Mouse (Mus musculus) Patski (cell line): ENCODE data around the gene Cldn20. TPM values are rescaled to one million over a fixed set of nuclear protein-coding genes. Genes with fewer than 3 reads are reported as not detected.
A peak's percentile ranks its signal among the peaks of the same experiment; 100 is the strongest.

ENCODE experiments used
- ATAC-seq: fragments of 100-300 bp; one replicate; pipeline ENCODE4 v1.8.0; 2021
- CTCF ChIA-PET: fragments of 350-600 bp; sonication (Branson Sonifier 250); formaldehyde crosslinking; loops from one replicate; lab custom pipeline; 2022; ENCODE audit warnings: inconsistent platforms; lab: Charles Lee
- POLR2A ChIA-PET: fragments of 350-600 bp; sonication (Branson Sonifier 250); formaldehyde crosslinking; loops from one replicate; lab custom pipeline; 2022; ENCODE audit warnings: antibody characterized with exemption, inconsistent platforms; lab: Charles Lee
- DNase-seq: peaks from one replicate; pipeline ENCODE4 v3.0.0-alpha.2; 2011; ENCODE audit warnings: low read depth, low spot score
- H3K27me3 ChIP-seq: fragments of 371-371 bp; one replicate; pipeline ENCODE4 v1.5.1; 2021
- CTCF ChIP-seq: fragments of 100-300 bp; IDR thresholded peaks from one replicate; pipeline ENCODE4 v1.5.1; 2021
- in situ Hi-C: fragments of 300-500 bp; cut with MboI; formaldehyde crosslinking; loops from 3 replicates; pipeline ENCODE4 v1.11.1; 2018; ENCODE audit warnings: low pct_unique_long_range_greater_than_20kb, mixed read lengths
- polyA plus RNA-seq: library from polyadenylated mRNA; unstranded; gene quantifications from one replicate; pipeline ENCODE4 v1.2.3, GENCODE M21; 2021

Cldn20 gene
- polyA plus RNA-seq = 0.58 TPM

DNA sequence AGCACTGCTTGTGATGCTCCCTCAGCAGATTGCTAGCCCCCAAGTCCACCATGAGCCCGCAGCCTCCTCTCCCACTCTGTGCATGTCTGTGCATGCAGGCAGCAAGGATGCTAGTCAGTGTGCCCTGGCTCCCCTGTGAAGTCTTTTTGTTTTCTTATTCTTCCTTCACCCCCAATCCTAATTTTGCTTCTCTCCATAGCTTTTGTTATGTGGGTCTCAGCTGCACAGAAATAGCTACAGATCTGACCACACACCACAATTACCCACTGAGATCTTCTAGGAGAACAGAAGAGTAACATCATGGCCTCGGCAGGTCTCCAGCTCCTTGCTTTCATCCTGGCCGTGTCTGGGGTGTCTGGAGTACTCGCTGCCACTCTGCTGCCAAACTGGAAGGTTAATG lies at the start of gene Cldn20:
TSS of gene Cldn20 (plus strand) at position 301 of the 400 bp plus-strand sequence.
- no peak for TF ChIP-seq CTCF
- ChIA-PET POLR2A (interaction anchor here (0.7 kb wide), 1 partner anchor 25 kb away, joined by 3 read pairs; the partner anchor contains the start of gene Tfb1m), CTCF (interaction anchor here (1.2 to 1.8 kb wide), 3 partner anchors 19 to 76 kb away, joined by 3 to 12 read pairs (median 4); no protein-coding TSS in a partner anchor)
- no peak for ATAC-seq
- no peak for DNase-seq
- H3K27me3 ChIP-seq = no peaks in the 10 kb centered on the region
- in situ Hi-C loops = no loop called here

DNA sequence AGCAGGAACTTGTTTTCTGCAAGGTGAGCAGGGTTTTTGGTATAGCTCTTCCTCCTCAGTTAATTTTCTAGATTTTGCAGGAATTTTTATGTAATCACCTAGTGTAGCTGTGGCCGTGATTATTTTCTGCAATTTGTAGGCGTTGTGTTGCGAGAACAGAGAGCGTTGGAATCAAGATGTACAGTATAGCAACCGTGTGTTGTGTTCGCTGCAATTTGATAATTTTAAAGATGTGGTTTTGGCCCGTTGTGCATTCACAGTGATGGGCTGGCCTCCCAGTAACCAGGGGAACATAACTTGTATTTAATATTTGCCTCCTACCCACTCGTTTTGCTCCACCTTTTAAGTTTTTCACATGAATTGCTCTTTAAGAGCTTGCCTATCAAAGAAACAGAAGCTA lies 49.3 kb upstream of the Cldn20 start:
- POLR2A ChIA-PET = no interaction called here
- no peak for ATAC-seq
- H3K27me3 ChIP-seq = no peaks in the 10 kb centered on the region
- DNase-seq = no peak
- in situ Hi-C loops = no loop called here
- no peak for TF ChIP-seq CTCF
- CTCF ChIA-PET = interaction anchor here (1.6 to 1.8 kb wide), 2 partner anchors 12 to 15 kb away, joined by 3 to 7 read pairs; no protein-coding TSS in a partner anchor

DNA sequence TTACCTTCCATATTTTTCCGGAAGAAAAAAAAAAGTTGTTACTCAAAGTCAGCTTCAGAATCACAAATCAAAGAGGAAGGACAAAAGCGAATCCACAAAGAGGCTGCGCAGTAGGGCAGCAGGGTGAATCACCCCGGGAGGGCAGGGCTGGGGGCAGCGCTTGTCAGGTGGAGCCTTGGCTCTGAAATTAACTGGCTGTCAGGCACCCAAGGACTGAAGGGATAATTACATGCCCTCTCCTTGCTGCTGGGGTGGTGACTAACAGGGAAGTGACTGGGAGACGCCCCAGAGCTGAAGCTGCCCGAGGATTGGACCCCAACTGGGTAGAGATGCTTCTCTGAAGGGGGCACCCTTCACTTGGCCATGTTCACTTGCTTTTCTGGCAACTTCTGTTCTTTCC lies 46.5 kb upstream of the Cldn20 start:
- H3K27me3 ChIP-seq = no peaks in the 10 kb centered on the region
- POLR2A ChIA-PET = no interaction called here
- DNase-seq (no peak), ATAC-seq (no peak)
- CTCF ChIA-PET = interaction anchor here (1.2 kb wide), 1 partner anchor 10 kb away, joined by 4 read pairs; no protein-coding TSS in a partner anchor
- no peak for TF ChIP-seq CTCF
- in situ Hi-C loops = no loop called here

DNA sequence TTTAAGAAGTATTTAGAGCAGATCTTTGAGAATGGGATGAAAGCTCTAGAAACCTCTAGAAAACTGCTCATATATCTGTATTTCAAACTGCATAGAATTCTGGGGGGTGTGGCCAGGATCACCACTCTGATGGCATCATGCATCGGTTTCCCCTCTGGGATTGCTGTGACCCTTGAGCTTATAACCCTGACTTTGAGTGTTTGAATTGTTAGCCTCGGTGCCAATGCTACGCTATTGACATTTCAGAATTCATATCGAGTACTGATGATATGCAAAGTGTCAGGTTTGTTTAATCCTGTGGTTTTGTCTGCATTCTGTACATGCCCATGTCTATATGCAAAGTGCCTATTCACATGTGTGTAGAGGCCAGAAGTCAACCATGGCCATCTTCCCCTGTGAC lies 45.1 kb upstream of the Cldn20 start:
- DNase-seq (no peak), ATAC-seq (no peak)
- POLR2A ChIA-PET = no interaction called here
- CTCF ChIA-PET = interaction anchor here (0.9 to 1.9 kb wide), 6 partner anchors 9 to 47 kb away, joined by 3 to 6 read pairs (median 4); no protein-coding TSS in a partner anchor
- TF ChIP-seq CTCF = no peak
- H3K27me3 ChIP-seq = no peaks in the 10 kb centered on the region
- in situ Hi-C loops = no loop called here

DNA sequence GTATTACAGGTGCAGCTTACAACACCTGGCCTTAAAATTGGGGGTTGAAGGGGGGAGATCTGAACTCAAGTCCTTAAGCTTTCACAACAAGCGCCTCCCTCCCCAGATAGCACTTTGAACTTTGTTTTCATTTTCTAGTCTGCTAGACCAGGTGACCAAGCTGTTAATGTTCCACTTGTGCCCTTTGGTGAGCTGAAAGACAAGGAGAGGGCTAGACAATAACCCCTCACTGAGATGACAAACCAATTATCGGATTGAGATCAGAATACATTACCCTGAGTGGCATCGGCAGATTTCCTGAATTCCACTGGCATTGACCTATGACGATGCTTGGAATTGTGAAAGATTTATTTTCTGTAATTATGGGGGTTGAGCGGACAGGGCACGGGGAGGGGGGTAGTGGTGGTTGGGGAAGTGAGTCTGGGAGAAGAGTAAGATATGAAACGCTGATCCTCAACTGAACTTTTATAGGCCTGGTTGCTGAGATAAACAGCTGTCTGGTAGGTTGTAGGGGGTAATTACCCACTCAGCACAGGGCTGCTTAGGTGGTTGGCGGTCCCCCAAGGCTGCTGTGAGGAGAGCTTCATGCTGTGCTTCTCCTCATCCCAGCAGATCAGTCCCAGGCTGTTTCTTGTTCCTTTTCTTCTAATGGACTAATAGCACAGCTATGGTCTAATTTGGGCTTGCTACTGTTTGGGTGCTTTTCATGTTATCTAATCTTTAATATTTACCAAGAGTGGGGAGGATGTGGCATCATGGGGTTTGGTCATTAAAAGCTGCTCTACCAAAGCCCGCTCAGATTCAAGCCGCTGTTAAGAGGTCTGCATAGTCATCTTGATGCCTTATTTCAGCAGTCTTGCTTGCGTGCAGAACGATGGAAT lies 44.4 kb upstream of the Cldn20 start:
- ChIA-PET POLR2A (no interaction called here), CTCF (interaction anchor here (0.9 to 1.9 kb wide), 6 partner anchors 12 to 46 kb away, joined by 3 to 7 read pairs (median 4); no protein-coding TSS in a partner anchor)
- DNase-seq (no peak), ATAC-seq (no peak)
- in situ Hi-C loops = no loop called here
- TF ChIP-seq CTCF = no peak
- H3K27me3 ChIP-seq = no peaks in the 10 kb centered on the region

DNA sequence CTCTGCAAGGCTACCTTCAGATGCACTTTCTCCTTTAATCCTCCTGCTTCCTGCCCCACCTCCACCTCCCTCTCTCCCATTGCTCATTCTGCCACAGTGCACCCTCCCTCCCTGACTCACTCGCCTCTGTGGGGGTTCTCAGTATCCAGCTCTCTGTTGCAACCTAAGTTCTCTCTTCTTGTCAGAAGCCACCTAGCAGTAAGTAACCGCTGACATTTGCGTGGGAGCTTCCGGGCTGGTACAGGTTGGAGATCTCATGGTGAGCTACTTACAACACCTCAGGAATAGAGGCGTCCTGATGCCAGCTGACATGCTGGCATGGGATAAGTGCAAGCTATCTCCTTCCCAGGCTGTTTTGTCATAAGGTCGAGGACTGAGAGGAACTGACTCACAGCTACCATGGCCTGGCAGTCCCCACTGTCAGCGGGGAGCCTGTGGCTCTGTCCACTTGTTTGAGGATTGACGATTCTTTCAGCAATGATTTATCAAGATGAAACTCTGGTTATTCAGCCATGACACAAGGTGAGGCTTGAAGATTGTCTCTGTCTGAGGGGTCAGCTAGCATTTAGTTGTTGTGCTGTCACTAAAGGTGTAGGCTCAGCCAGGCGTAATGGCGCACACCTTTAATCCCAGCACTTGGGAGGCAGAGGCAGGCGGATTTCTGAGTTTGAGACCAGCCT lies 42.0 kb upstream of the Cldn20 start:
- no peaks in the 10 kb centered on the region for H3K27me3 ChIP-seq
- ChIA-PET CTCF (interaction anchor here (2.2 kb wide), 1 partner anchor 20 kb away, joined by 11 read pairs; no protein-coding TSS in a partner anchor), POLR2A (no interaction called here)
- peak; percentile 68 for ATAC-seq
- no peak for DNase-seq
- no peak for TF ChIP-seq CTCF
- in situ Hi-C loops = no loop called here

DNA sequence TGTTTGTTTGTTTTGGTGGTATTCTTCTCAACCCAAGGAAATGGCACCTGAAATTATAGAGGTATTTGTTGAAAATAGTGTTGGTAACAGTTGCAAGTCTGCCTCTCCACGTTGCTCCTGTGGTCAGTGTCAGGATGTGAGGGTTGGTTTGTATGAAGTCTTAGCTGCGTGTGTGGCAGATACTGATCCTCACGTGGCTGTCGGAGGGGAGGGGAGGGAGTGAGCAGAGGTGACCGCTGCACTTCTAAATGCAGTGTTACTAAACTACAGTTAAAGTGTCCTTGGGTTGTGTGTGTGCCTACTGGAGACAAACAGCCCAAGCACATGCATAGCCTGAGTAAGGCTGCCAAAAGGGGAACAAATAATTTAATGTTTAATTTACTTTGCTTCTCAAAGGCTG lies 41.3 kb upstream of the Cldn20 start:
- ATAC-seq (no peak), DNase-seq (no peak)
- CTCF ChIA-PET = interaction anchor here (2.2 kb wide), 1 partner anchor 19 kb away, joined by 11 read pairs; no protein-coding TSS in a partner anchor
- H3K27me3 ChIP-seq = no peaks in the 10 kb centered on the region
- TF ChIP-seq CTCF = no peak
- POLR2A ChIA-PET = no interaction called here
- in situ Hi-C loops = no loop called here

DNA sequence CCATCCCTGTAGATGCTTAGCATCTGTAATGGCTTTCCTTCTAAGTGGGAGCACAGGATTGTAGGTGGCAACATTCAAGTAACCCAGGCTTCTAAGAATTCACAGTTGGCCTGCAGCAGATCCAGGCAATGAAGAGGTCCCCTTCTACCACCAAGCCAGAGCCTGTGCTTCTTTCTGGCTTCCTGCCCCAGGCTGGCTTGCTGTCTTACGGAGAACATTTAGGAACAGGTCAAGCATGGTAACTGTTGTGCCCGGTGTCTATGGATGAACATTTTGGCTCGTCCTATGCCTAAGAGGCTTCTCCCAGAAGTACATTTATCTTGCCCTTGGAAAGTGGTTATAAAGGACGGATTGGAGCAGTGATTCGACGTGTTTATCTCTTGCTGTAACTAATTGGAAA lies 40.7 kb upstream of the Cldn20 start:
- POLR2A ChIA-PET = no interaction called here
- no peak for TF ChIP-seq CTCF
- ATAC-seq = no peak
- DNase-seq = no peak
- CTCF ChIA-PET = no interaction called here
- no peaks in the 10 kb centered on the region for H3K27me3 ChIP-seq
- in situ Hi-C loops = no loop called here

DNA sequence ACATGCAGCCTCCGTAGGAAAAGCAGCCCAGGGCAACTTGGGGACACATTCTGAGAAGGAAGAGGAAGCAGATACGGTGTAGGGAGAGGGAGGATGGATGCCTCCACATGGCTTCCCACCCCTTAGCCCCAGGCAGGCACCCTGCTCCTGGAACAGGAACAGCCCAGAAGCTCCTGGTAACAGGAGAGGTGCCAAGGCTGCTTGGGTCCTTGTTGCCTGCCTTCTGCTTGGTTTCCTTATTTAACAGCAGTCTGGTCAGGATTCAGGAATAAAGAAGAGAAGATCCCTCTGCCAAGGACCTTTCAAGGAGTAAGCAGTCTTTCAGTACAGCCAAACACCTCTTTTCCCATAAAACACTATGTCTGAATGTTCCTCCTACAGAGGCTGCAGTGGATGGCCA lies 36.8 kb upstream of the Cldn20 start:
- no peak for DNase-seq

DNA sequence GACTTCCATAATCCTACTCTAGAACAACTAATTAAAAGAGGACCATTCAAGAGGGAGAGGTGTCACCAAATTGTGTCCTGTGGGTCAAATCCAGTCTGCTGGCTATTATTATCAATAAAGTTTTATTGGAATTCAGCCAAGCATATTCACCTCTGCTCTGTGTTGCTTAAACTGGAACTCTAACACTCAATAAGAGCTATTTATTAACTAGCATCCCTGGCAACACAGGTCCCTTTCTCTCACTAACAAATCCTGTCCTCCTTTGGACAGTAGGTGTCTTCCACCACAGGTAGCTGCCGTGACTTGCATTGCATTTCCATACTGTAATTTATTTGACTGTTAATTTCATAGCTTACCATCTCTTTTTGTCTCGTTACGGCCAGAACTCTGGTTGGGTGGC lies 36.3 kb upstream of the Cldn20 start:
- ChIA-PET CTCF (interaction anchor here (1.1 to 2.0 kb wide), 4 partner anchors 10 to 48 kb away, joined by 4 to 9 read pairs (median 4); no protein-coding TSS in a partner anchor), POLR2A (no interaction called here)
- ATAC-seq = no peak
- no peak for TF ChIP-seq CTCF
- H3K27me3 ChIP-seq = no peaks in the 10 kb centered on the region
- DNase-seq = no peak
- in situ Hi-C loops = no loop called here

More for the DNA sequence above, 36.8 kb upstream of the Cldn20 start:
- ChIA-PET CTCF (interaction anchor here (1.1 to 2.0 kb wide), 4 partner anchors 9 to 47 kb away, joined by 4 to 9 read pairs (median 4); no protein-coding TSS in a partner anchor), POLR2A (no interaction called here)
- no peaks in the 10 kb centered on the region for H3K27me3 ChIP-seq
- ATAC-seq = no peak
- no peak for TF ChIP-seq CTCF
- in situ Hi-C loops = no loop called here
